Mouse (Mus musculus) hindbrain, embryonic 14.5 days (tissue): ENCODE measurements around the gene Fam71f1. TPM values are rescaled to one million over a fixed set of nuclear protein-coding genes. Genes with fewer than 3 reads are reported as not detected.
"Not testable (repeated sequence)": the region's sequence is repeated elsewhere in the genome, so short reads cannot be mapped to it uniquely, and the experiment has no call there.

Experiments
- ATAC-seq: fragments of 200-750 bp; cut with Nextera tagmentation; 2 replicates; pipeline ENCODE4 v1.8.0; 2017; ENCODE audit warnings: moderate number of reproducible peaks, mild to moderate bottlenecking, moderate TSS enrichment, moderate library complexity; ENCODE audit not compliant: low FRiP score
- DNase-seq: peaks from one replicate; pipeline ENCODE4 v3.0.0-alpha.2; 2015; ENCODE audit warnings: low spot score
- H3K27ac ChIP-seq: fragments of 300-500 bp; sonication (generic); 2 replicates; pipeline ENCODE4 v1.5.1; 2014; ENCODE audit warnings: mild to moderate bottlenecking, moderate library complexity
- H3K27me3 ChIP-seq: fragments of 300-500 bp; sonication (generic); 2 replicates; pipeline ENCODE4 v1.6.1; 2014; ENCODE audit warnings: mild to moderate bottlenecking, low read length, mixed read lengths; ENCODE audit not compliant: control insufficient read depth, insufficient read depth
- H3K36me3 ChIP-seq: fragments of 300-500 bp; sonication (generic); replicated peaks from 2 replicates; pipeline ENCODE4 v1.6.1; 2014; ENCODE audit not compliant: control insufficient read depth, insufficient read depth
- H3K4me1 ChIP-seq: fragments of 300-500 bp; sonication (generic); replicated peaks from 2 replicates; pipeline ENCODE4 v1.6.1; 2014; ENCODE audit warnings: antibody characterized with exemption, low read length, mixed read lengths; ENCODE audit not compliant: control insufficient read depth, insufficient read depth
- H3K4me2 ChIP-seq: fragments of 300-500 bp; sonication (generic); replicated peaks from 2 replicates; pipeline ENCODE4 v1.6.1; 2014; ENCODE audit warnings: mild to moderate bottlenecking, moderate library complexity
- H3K4me3 ChIP-seq: fragments of 300-500 bp; sonication (generic); replicated peaks from 2 replicates; pipeline ENCODE4 v1.5.1; 2014; ENCODE audit warnings: mild to moderate bottlenecking, low read length
- H3K9ac ChIP-seq: fragments of 300-500 bp; sonication (generic); 2 replicates; pipeline ENCODE4 v1.6.1; 2014
- H3K9me3 ChIP-seq: fragments of 300-500 bp; sonication (generic); 2 replicates; pipeline ENCODE4 v1.6.1; 2016; ENCODE audit warnings: low read length; ENCODE audit not compliant: control insufficient read depth
- WGBS: fragments of 180-500 bp; shearing (Covaris S2); extraction: QIAGEN DNeasy Blood & Tissue Kit; methylation state at CpG from one replicate; pipeline ENCODE4 v1.1.7; 2014; 5-methylcytosine and 5-hydroxymethylcytosine counted together
- polyA plus RNA-seq: library from polyadenylated mRNA; unstranded; fragments of >200 nt; fragmentation: Nextera tagmentation; extraction: Ambion mirVana; gene quantifications from 2 replicates; pipeline ENCODE4 v1.2.1, GENCODE M21; 2014

The Fam71f1 gene
- polyA plus RNA-seq, 1 experiment from 2014 or later: not detected

GRCm38 (mm10) chr6:29321586-29321985, 2.6 kb downstream of the Fam71f1 start:
- Histone ChIP-seq H3K4me1 (no peaks in the 10 kb centered on the region), H3K27ac (no peak overlapping the region), H3K27me3 (no peaks in the 10 kb centered on the region), H3K36me3 (no peaks in the 10 kb centered on the region), H3K9me3 (no peaks in the 10 kb centered on the region), H3K4me3 (no peak overlapping the region), H3K9ac (no peak overlapping the region), H3K4me2 (no peak overlapping the region)
- ATAC-seq (no peak), DNase-seq (no peak)
- WGBS: 84% methylated on average over 6 of the region's 6 CpGs

GRCm38 (mm10) chr6:29322147-29322546, 3.2 kb downstream of the Fam71f1 start:
- Histone ChIP-seq H3K9me3 (no peaks in the 10 kb centered on the region), H3K4me1 (no peaks in the 10 kb centered on the region), H3K4me2 (no peak overlapping the region), H3K27ac (no peak overlapping the region), H3K27me3 (no peaks in the 10 kb centered on the region), H3K36me3 (no peaks in the 10 kb centered on the region), H3K4me3 (no peak overlapping the region), H3K9ac (no peak overlapping the region)
- ATAC-seq (no peak), DNase-seq (no peak)
- 92% methylated on average over 7 of the region's 7 CpGs for WGBS

DNA sequence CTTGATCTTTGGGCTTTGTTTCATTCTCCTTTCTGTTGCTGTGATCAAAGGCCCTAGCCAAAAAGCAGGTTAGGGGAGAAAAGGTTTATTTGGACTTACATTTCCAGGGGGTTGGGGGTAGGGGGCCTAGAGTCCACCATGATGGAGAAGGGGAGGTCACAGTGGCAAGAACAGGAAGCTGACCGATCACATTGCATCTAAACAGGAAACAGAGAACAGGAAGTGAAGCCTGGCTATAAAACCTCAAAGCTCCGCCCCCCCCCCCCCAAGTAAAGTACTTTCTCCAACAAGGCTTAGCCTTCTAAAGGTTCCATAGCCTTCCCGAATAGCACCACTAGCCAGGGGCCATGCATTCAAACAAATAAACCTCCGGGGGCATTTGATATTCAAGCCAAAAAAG, 3.8 kb downstream of the Fam71f1 start:
- Histone ChIP-seq H3K27ac (no peak overlapping the region), H3K4me1 (no peaks in the 10 kb centered on the region), H3K9ac (no peak overlapping the region), H3K9me3 (no peaks in the 10 kb centered on the region), H3K4me3 (no peak overlapping the region), H3K4me2 (no peak overlapping the region), H3K36me3 (no peaks in the 10 kb centered on the region), H3K27me3 (no peaks in the 10 kb centered on the region)
- DNase-seq (no peak), ATAC-seq (no peak)
- 90% methylated on average over 4 of the region's 4 CpGs for WGBS

DNA sequence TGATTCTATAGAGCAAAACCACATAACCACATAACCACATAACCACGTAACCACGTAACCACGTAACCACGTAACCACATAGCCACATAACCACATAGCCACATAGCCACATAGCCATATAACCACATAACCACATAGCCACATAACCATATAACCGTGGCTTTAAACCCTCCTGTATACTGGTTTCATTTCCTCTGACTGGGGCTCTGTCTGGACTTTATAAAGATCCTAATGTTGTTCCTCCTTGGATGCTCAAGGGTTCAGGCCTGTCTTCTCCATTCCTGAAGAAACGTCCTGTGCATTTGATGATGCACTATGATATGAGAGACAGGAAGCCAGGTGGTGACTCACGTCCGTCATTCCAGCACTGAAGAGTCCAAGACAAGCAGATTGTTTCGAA, 8.0 kb downstream of the Fam71f1 start:
- Histone ChIP-seq H3K4me1 (no peaks in the 10 kb centered on the region), H3K4me3 (no peak overlapping the region), H3K4me2 (no peak overlapping the region), H3K9ac (no peak overlapping the region), H3K36me3 (no peaks in the 10 kb centered on the region), H3K27me3 (no peaks in the 10 kb centered on the region), H3K9me3 (no peaks in the 10 kb centered on the region), H3K27ac (no peak overlapping the region)
- ATAC-seq (no peak), DNase-seq (no peak)
- 89% methylated on average over 9 of the region's 9 CpGs for WGBS

DNA sequence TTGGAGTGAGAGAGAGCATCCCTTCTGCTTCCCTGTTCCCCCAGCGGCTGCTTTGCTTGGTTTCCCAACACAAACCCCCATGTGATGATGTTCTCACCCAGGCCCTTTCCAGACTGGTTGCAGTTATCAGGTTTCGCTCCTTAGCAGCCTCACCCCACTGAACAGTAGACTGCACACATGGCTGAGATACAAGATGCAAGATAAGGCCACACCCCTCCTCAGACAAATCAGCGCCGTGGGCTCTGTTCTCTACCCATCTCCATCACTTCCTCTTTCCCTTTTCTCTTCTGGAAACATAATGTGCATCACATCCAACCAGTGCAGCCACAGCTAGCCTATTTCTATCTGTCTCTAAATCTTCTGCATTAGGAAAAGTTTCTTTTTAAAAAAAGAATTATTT, 10.6 kb downstream of the Fam71f1 start:
- no peak overlapping the region for H3K9ac ChIP-seq
- H3K36me3 ChIP-seq: no peaks in the 10 kb centered on the region
- 78% methylated on average over 4 of the region's 4 CpGs for WGBS
- H3K4me1 ChIP-seq: no peaks in the 10 kb centered on the region
- H3K27ac ChIP-seq: no peak overlapping the region
- DNase-seq (no peak), ATAC-seq (no peak)
- no peak overlapping the region for H3K4me2 ChIP-seq
- no peak overlapping the region for H3K4me3 ChIP-seq
- H3K9me3 ChIP-seq: no peaks in the 10 kb centered on the region
- H3K27me3 ChIP-seq: no peaks in the 10 kb centered on the region

DNA sequence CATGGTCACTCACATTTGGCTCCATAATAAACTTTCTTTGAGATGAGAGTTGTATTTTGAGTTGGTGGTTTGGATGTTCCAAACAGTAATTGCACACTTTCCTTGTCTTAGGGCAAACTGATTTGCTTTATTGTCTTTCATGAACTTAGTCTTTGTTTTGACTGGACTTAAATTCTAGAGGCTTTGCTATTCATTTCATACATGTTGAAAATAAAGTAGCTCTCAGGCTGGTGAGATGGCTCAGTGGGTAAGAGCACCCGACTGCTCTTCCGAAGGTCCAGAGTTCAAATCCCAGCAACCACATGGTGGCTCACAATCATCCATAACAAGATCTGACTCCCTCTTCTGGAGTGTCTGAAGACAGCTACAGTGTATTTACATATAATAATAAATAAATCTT, 27.6 kb downstream of the Fam71f1 start:
- H3K9ac ChIP-seq, H3K9me3 ChIP-seq, ATAC-seq, H3K4me3 ChIP-seq, H3K27me3 ChIP-seq, H3K36me3 ChIP-seq, H3K27ac ChIP-seq, DNase-seq, H3K4me2 ChIP-seq: not testable (repeated sequence)
- H3K4me1 ChIP-seq: peaks cover 13% of the 10 kb centered on the region
- WGBS: 95% methylated on average over 2 of the region's 2 CpGs

DNA sequence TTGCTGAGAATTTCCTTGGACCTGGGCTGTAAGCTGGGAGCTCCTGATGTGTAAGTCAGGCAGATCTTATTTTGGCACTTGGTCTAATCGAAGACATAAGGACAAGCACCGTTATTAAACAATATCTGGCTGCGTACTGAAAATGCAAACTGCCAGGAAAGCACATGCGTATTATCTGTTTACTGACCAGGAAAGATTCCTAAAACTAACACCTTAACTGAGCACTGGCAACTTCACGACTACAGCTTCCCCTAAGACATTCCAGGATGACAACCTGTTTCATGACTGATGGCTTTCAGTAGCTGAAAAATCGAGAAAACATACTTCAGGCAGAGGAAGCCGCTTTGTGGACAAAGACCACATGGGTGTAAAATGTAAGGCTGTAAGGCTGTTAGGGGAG, 28.2 kb downstream of the Fam71f1 start:
- H3K4me2 ChIP-seq: peak overlapping the region; percentile 57
- H3K9me3 ChIP-seq: no peaks in the 10 kb centered on the region
- H3K4me3 ChIP-seq: peak overlapping the region; percentile 98
- H3K36me3 ChIP-seq: no peaks in the 10 kb centered on the region
- H3K27ac ChIP-seq: peak overlapping the region; percentile 89
- H3K9ac ChIP-seq: peak overlapping the region; percentile 75
- WGBS: 46% methylated on average over 7 of the region's 7 CpGs
- H3K4me1 ChIP-seq: peaks cover 13% of the 10 kb centered on the region
- no peak for ATAC-seq
- no peaks in the 10 kb centered on the region for H3K27me3 ChIP-seq
- no peak for DNase-seq

GRCm38 (mm10) chr6:29347665-29348370, 28.9 kb downstream of the Fam71f1 start, which contains the start of gene Calu:
Calu (plus strand) TSS chr6:29348069.
- peak within 1 kb of the TSS; percentile 87 for H3K9ac ChIP-seq
- no peaks in the 10 kb centered on the region for H3K27me3 ChIP-seq
- peak within 1 kb of the TSS; percentile 89 for H3K27ac ChIP-seq
- under 1% methylated on average over 55 of the region's 55 CpGs for WGBS
- H3K36me3 ChIP-seq: no peaks in the 10 kb centered on the region
- H3K4me1 ChIP-seq: peaks cover 13% of the 10 kb centered on the region
- ATAC-seq (peak; percentile 99), DNase-seq (peak; percentile 99)
- H3K9me3 ChIP-seq: no peaks in the 10 kb centered on the region
- H3K4me2 ChIP-seq: peak within 1 kb of the TSS; percentile 79
- H3K4me3 ChIP-seq: peak within 1 kb of the TSS; percentile 98

DNA sequence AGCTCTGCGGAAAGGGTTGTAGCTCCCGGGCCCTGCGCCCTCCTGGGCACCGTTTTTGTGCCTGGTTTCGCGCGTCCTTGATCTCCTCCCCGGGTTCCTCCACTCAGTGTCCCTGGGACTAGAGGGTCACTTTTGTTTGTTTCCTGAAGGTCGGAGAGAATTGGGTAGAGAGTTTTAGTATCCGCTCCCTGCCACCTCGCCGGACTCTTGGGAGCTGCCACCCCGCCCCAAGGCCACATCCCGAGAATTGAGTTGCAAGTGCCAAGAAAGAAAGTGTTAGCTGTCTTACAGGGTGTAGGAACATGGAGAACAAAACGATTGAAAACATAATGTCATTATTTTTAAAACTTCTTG, 29.4 kb downstream of the Fam71f1 start:
- Histone ChIP-seq H3K36me3 (no peaks in the 10 kb centered on the region), H3K4me3 (peak overlapping the region; percentile 98), H3K27me3 (no peaks in the 10 kb centered on the region), H3K4me1 (peaks cover 13% of the 10 kb centered on the region), H3K9ac (peak overlapping the region; percentile 87), H3K27ac (peak overlapping the region; percentile 78), H3K9me3 (no peaks in the 10 kb centered on the region), H3K4me2 (peak overlapping the region; percentile 79)
- DNase-seq: no peak
- WGBS: 0% methylated on average over 15 of the region's 15 CpGs
- ATAC-seq: no peak

- Histone ChIP-seq H3K27ac (no peak overlapping the region), H3K9ac (no peak overlapping the region), H3K9me3 (no peaks in the 10 kb centered on the region), H3K4me3 (no peak overlapping the region), H3K4me2 (no peak overlapping the region), H3K27me3 (no peaks in the 10 kb centered on the region), H3K4me1 (peaks cover 13% of the 10 kb centered on the region), H3K36me3 (peaks cover 5% of the 10 kb centered on the region)
- DNase-seq (no peak), ATAC-seq (no peak)
These were observed 32.7 kb downstream of the Fam71f1 start for GRCm38 (mm10) chr6:29351613-29352012.
